Mouse (Mus musculus) E14TG2a.4 (cell line): ENCODE measurements at regions not wholly inside any gene's neighbourhood (a gene's known extent, or its start where the extent isn't known, plus 50 kb on each side); places are given as distances from the start of the nearest gene placed in this dataset.

ENCODE experiments used
- CTCF ChIP-seq: conservative IDR thresholded peaks from 2 replicates; pipeline ENCODE4 v1.5.1; 2014; ENCODE audit warnings: low read length
- NANOG ChIP-seq: IDR thresholded peaks from 2 replicates; pipeline ENCODE4 v1.6.1; 2014; ENCODE audit warnings: borderline replicate concordance, low read length, mixed read lengths

DNA sequence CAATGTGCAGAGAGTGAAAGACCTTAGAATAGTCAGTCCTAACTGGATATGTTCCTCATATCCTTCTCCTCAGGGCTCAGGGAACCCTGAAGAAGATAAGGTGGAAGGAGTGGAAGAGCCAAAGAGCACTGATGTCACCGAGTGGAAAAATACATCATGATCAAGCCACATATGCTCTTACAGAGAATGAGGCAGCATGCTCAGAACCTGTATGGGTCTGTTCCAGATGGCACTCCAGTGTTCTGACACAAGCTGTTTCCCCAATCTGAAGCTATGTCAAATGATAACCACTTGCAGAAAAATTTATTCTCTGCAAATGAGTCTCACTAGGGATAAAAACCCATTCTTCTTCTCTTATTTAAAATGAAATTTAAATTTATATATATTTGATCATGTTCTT, 572.6 kb upstream of the Robo2 start:
- TF ChIP-seq CTCF (no peak), NANOG (no peak)
